Mouse (Mus musculus): Measurements from ENCODE around the gene Hnrnpa0. TPM values are rescaled to one million over a fixed set of nuclear protein-coding genes. Genes with fewer than 3 reads are reported as not detected.

The Hnrnpa0 gene
- polyA plus RNA-seq, 1 experiment from 2014 or later, result 5.2 TPM

- no peak overlapping the region for H3K4me3 ChIP-seq (ENCODE audit: low read depth, low read length)
- no peak overlapping the region for H3K4me2 ChIP-seq (ENCODE audit: low read depth, low read length)
- H3K27ac ChIP-seq (ENCODE audit: low read length), result no peak overlapping the region
- no peak overlapping the region for H3K9ac ChIP-seq (ENCODE audit: low read depth, low read length)
- no peaks in the 10 kb centered on the region for H3K36me3 ChIP-seq (ENCODE audit: control insufficient read depth, insufficient read depth)
- no peaks in the 10 kb centered on the region for H3K4me1 ChIP-seq (ENCODE audit: control insufficient read depth, low read depth, low read length)
- H3K27me3 ChIP-seq (ENCODE audit: control insufficient read depth, insufficient read depth, low read depth, low read length), result no peaks in the 10 kb centered on the region
- 51% methylated on average over 8 of the region's 8 CpGs for WGBS (ENCODE audit: insufficient replicate concordance)
- no peaks in the 10 kb centered on the region for H3K9me3 ChIP-seq (replicated peaks; ENCODE audit: control insufficient read depth, low read length)
- no peak for ATAC-seq (ENCODE audit: low read depth)
Observed at GRCm38 (mm10) chr13:58090643-58091042, 37.7 kb downstream of the Hnrnpa0 start.

GRCm38 (mm10) chr13:58084396-58084795, 44.0 kb downstream of the Hnrnpa0 start:
- Histone ChIP-seq H3K4me3 (ENCODE audit: low read depth, low read length) (no peak overlapping the region), H3K27me3 (ENCODE audit: control insufficient read depth, insufficient read depth, low read depth, low read length) (no peaks in the 10 kb centered on the region), H3K9ac (ENCODE audit: low read depth, low read length) (no peak overlapping the region), H3K9me3 (replicated peaks; ENCODE audit: control insufficient read depth, low read length) (no peaks in the 10 kb centered on the region), H3K4me1 (ENCODE audit: control insufficient read depth, low read depth, low read length) (no peaks in the 10 kb centered on the region), H3K4me2 (ENCODE audit: low read depth, low read length) (no peak overlapping the region), H3K27ac (ENCODE audit: low read length) (no peak overlapping the region), H3K36me3 (ENCODE audit: control insufficient read depth, insufficient read depth) (no peaks in the 10 kb centered on the region)
- WGBS (ENCODE audit: insufficient replicate concordance), result 75% methylated on average over 5 of the region's 5 CpGs
- ATAC-seq (ENCODE audit: low read depth), result no peak

- H3K27ac ChIP-seq (ENCODE audit: low read length), result no peak overlapping the region
Observed at GRCm38 (mm10) chr13:58083521-58083920, 44.8 kb downstream of the Hnrnpa0 start.

GRCm38 (mm10) chr13:58083048-58083447, 45.3 kb downstream of the Hnrnpa0 start:
- no peaks in the 10 kb centered on the region for H3K4me1 ChIP-seq (ENCODE audit: control insufficient read depth, low read depth, low read length)
- no peak overlapping the region for H3K4me2 ChIP-seq (ENCODE audit: low read depth, low read length)
- 19% methylated on average over 5 of the region's 5 CpGs for WGBS (ENCODE audit: insufficient replicate concordance)
- H3K9me3 ChIP-seq (replicated peaks; ENCODE audit: control insufficient read depth, low read length), result no peaks in the 10 kb centered on the region
- no peaks in the 10 kb centered on the region for H3K27me3 ChIP-seq (ENCODE audit: control insufficient read depth, insufficient read depth, low read depth, low read length)
- no peaks in the 10 kb centered on the region for H3K36me3 ChIP-seq (ENCODE audit: control insufficient read depth, insufficient read depth)
- no peak for ATAC-seq (ENCODE audit: low read depth)
- no peak overlapping the region for H3K27ac ChIP-seq (ENCODE audit: low read length)
- H3K9ac ChIP-seq (ENCODE audit: low read depth, low read length), result no peak overlapping the region
- no peak overlapping the region for H3K4me3 ChIP-seq (ENCODE audit: low read depth, low read length)

More at GRCm38 (mm10) chr13:58083521-58083920, 44.8 kb downstream of the Hnrnpa0 start:
- H3K4me3 ChIP-seq (ENCODE audit: low read depth, low read length), result no peak overlapping the region
- no peak overlapping the region for H3K9ac ChIP-seq (ENCODE audit: low read depth, low read length)
- H3K36me3 ChIP-seq (ENCODE audit: control insufficient read depth, insufficient read depth), result no peaks in the 10 kb centered on the region
- H3K9me3 ChIP-seq (replicated peaks; ENCODE audit: control insufficient read depth, low read length), result no peaks in the 10 kb centered on the region
- no peak overlapping the region for H3K4me2 ChIP-seq (ENCODE audit: low read depth, low read length)
- H3K4me1 ChIP-seq (ENCODE audit: control insufficient read depth, low read depth, low read length), result no peaks in the 10 kb centered on the region
- ATAC-seq (ENCODE audit: low read depth), result no peak
- 69% methylated on average over 11 of the region's 11 CpGs for whole genome bisulfite sequencing (ENCODE audit: insufficient replicate concordance)
- no peaks in the 10 kb centered on the region for H3K27me3 ChIP-seq (ENCODE audit: control insufficient read depth, insufficient read depth, low read depth, low read length)

GRCm38 (mm10) chr13:58078361-58078760, 50.0 kb downstream of the Hnrnpa0 start:
- H3K27me3 ChIP-seq (ENCODE audit: control insufficient read depth, insufficient read depth, low read depth, low read length), result no peaks in the 10 kb centered on the region
- 57% methylated on average over 5 of the region's 5 CpGs for WGBS (ENCODE audit: insufficient replicate concordance)
- ATAC-seq (ENCODE audit: low read depth), result no peak
- no peak overlapping the region for H3K9ac ChIP-seq (ENCODE audit: low read depth, low read length)
- H3K4me3 ChIP-seq (ENCODE audit: low read depth, low read length), result no peak overlapping the region
- H3K9me3 ChIP-seq (replicated peaks; ENCODE audit: control insufficient read depth, low read length), result no peaks in the 10 kb centered on the region
- H3K27ac ChIP-seq (ENCODE audit: low read length), result no peak overlapping the region
- H3K4me1 ChIP-seq (ENCODE audit: control insufficient read depth, low read depth, low read length), result no peaks in the 10 kb centered on the region
- no peaks in the 10 kb centered on the region for H3K36me3 ChIP-seq (ENCODE audit: control insufficient read depth, insufficient read depth)
- no peak overlapping the region for H3K4me2 ChIP-seq (ENCODE audit: low read depth, low read length)

Other genes starting within 250 kb of the Hnrnpa0 start
- gene Spock1, start 220.2 kb downstream of the Hnrnpa0 start, polyA plus RNA-seq (2015; fragmentation: Nextera tagmentation; extraction: Ambion mirVana), result 0.08 and 0.12 TPM in 2 replicates
- gene Klhl3, start 15.0 kb downstream of the Hnrnpa0 start, polyA plus RNA-seq (2015; fragmentation: Nextera tagmentation; extraction: Ambion mirVana), result 1.2 and 1.6 TPM in 2 replicates
- 18.3 and 18.9 TPM in 2 replicates for gene Idnk, start 29.1 kb upstream of the Hnrnpa0 start, polyA plus RNA-seq (2015; fragmentation: Nextera tagmentation; extraction: Ambion mirVana)
- gene Ubqln1, start 87.1 kb upstream of the Hnrnpa0 start, polyA plus RNA-seq (2015; fragmentation: Nextera tagmentation; extraction: Ambion mirVana), result 36.2 and 38.0 TPM in 2 replicates
- 4.8 and 5.1 TPM in 2 replicates for gene Gkap1, start 147.1 kb upstream of the Hnrnpa0 start, polyA plus RNA-seq (2015; fragmentation: Nextera tagmentation; extraction: Ambion mirVana)
- 0.02 and 0.04 TPM in 2 replicates for gene Kif27, start 230.6 kb upstream of the Hnrnpa0 start, polyA plus RNA-seq (2015; fragmentation: Nextera tagmentation; extraction: Ambion mirVana)